Mouse (Mus musculus) G1E-ER4 (cell line): ENCODE measurements around the gene Ooep. TPM values are rescaled to one million over a fixed set of nuclear protein-coding genes. Genes with fewer than 3 reads are reported as not detected.

Experiments used
- GATA1 ChIP-seq: IDR thresholded peaks from one replicate; pipeline ENCODE4 v1.8.0; 2012; ENCODE audit warnings: low read length, inconsistent platforms
- polyA plus RNA-seq: library from polyadenylated mRNA; stranded (reverse); fragments of >175 nt; gene quantifications from 2 replicates; pipeline ENCODE4 v1.2.3, GENCODE M21; 2012

Ooep gene
- not detected in 2 replicates for polyA plus RNA-seq

- no peak for TF ChIP-seq GATA1
Measured at GRCm38 (mm10) chr9:78378113-78378785, at the start of gene Ooep. Ooep (minus strand) TSS chr9:78378725.

GRCm38 (mm10) chr9:78428185-78428584, 49.7 kb upstream of the Ooep start:
- TF ChIP-seq GATA1 = no peak

- TF ChIP-seq GATA1 = no peak
Measured at GRCm38 (mm10) chr9:78427362-78427781, 48.8 kb upstream of the Ooep start.

GRCm38 (mm10) chr9:78401596-78401995, 23.1 kb upstream of the Ooep start:
- TF ChIP-seq GATA1 = no peak

GRCm38 (mm10) chr9:78400570-78400969, 22.0 kb upstream of the Ooep start:
- no peak for TF ChIP-seq GATA1

GRCm38 (mm10) chr9:78396517-78396916, 18.0 kb upstream of the Ooep start:
- TF ChIP-seq GATA1 = no peak

- no peak for TF ChIP-seq GATA1
Measured at GRCm38 (mm10) chr9:78395630-78396351, 17.3 kb upstream of the Ooep start, which contains the start of gene Ddx43. Ddx43 (plus strand) TSS chr9:78395777.

GRCm38 (mm10) chr9:78395244-78395629, 16.7 kb upstream of the Ooep start:
- TF ChIP-seq GATA1 = no peak

- TF ChIP-seq GATA1 = no peak
Measured at GRCm38 (mm10) chr9:78394602-78395001, 16.1 kb upstream of the Ooep start.

GRCm38 (mm10) chr9:78393741-78394140, 15.2 kb upstream of the Ooep start:
- TF ChIP-seq GATA1 = no peak

GRCm38 (mm10) chr9:78389981-78390380, 11.5 kb upstream of the Ooep start:
- no peak for TF ChIP-seq GATA1

GRCm38 (mm10) chr9:78386947-78387346, 8.4 kb upstream of the Ooep start:
- no peak for TF ChIP-seq GATA1

- no peak for TF ChIP-seq GATA1
Measured at GRCm38 (mm10) chr9:78385893-78386292, 7.4 kb upstream of the Ooep start.

- no peak for TF ChIP-seq GATA1
Measured at GRCm38 (mm10) chr9:78377546-78377945, 979 bp downstream of the Ooep start.

GRCm38 (mm10) chr9:78375486-78375885, 3.0 kb downstream of the Ooep start:
- no peak for TF ChIP-seq GATA1

- no peak for TF ChIP-seq GATA1
Measured at GRCm38 (mm10) chr9:78374885-78375389, 3.6 kb downstream of the Ooep start.

- TF ChIP-seq GATA1 = no peak
Measured at GRCm38 (mm10) chr9:78374397-78374796, 4.1 kb downstream of the Ooep start.
